Mouse (Mus musculus) midbrain, embryonic 16.5 days (tissue): Measurements from ENCODE around the gene Klk1b5. TPM values are rescaled to one million over a fixed set of nuclear protein-coding genes. Genes with fewer than 3 reads are reported as not detected.

ENCODE experiments used
- ATAC-seq: fragments of 200-750 bp; cut with Nextera tagmentation; 2 replicates; pipeline ENCODE4 v1.8.0; 2017; ENCODE audit warnings: moderate TSS enrichment
- H3K27ac ChIP-seq: fragments of 300-500 bp; sonication (generic); 2 replicates; pipeline ENCODE4 v1.5.1; 2014; ENCODE audit warnings: mild to moderate bottlenecking, low read length, mixed read lengths
- H3K27me3 ChIP-seq: fragments of 300-500 bp; sonication (generic); 2 replicates; pipeline ENCODE4 v1.6.1; 2014; ENCODE audit warnings: low read depth, low read length, mixed read lengths; ENCODE audit not compliant: control insufficient read depth, insufficient read depth
- H3K36me3 ChIP-seq: fragments of 300-500 bp; sonication (generic); 2 replicates; pipeline ENCODE4 v1.6.1; 2014; ENCODE audit warnings: mild to moderate bottlenecking, low read length, moderate library complexity, mixed read lengths; ENCODE audit not compliant: control insufficient read depth, insufficient read depth
- H3K4me1 ChIP-seq: fragments of 300-500 bp; sonication (generic); 2 replicates; pipeline ENCODE4 v1.6.1; 2014; ENCODE audit warnings: mild to moderate bottlenecking, low read length, mixed read lengths; ENCODE audit not compliant: control insufficient read depth, insufficient read depth
- H3K4me2 ChIP-seq: fragments of 300-500 bp; sonication (generic); 2 replicates; pipeline ENCODE4 v1.6.1; 2014; ENCODE audit warnings: mild to moderate bottlenecking, low read length, mixed read lengths
- H3K4me3 ChIP-seq: fragments of 300-500 bp; sonication (generic); 2 replicates; pipeline ENCODE4 v1.5.1; 2014; ENCODE audit warnings: low read depth, mild to moderate bottlenecking, low read length, moderate library complexity, mixed read lengths
- H3K9ac ChIP-seq: fragments of 300-500 bp; sonication (generic); 2 replicates; pipeline ENCODE4 v1.6.1; 2014; ENCODE audit warnings: low read depth, low read length, mixed read lengths
- H3K9me3 ChIP-seq: fragments of 300-500 bp; sonication (generic); replicated peaks from 2 replicates; pipeline ENCODE4 v1.6.1; 2014; ENCODE audit warnings: mild to moderate bottlenecking, low read length, mixed read lengths; ENCODE audit not compliant: control insufficient read depth, poor library complexity, severe bottlenecking
- whole genome bisulfite sequencing: fragments of 180-500 bp; shearing (Covaris S2); extraction: QIAGEN DNeasy Blood & Tissue Kit; methylation state at CpG from one replicate; pipeline ENCODE4 v1.1.7; 2014; 5-methylcytosine and 5-hydroxymethylcytosine counted together
- polyA plus RNA-seq: library from polyadenylated mRNA; unstranded; fragments of >200 nt; fragmentation: Nextera tagmentation; extraction: Ambion mirVana; gene quantifications from 2 replicates; pipeline ENCODE4 v1.2.1, GENCODE M21; 2015

Gene Klk1b5
- polyA plus RNA-seq, 1 experiment from 2014 or later = not detected

GRCm38 (mm10) chr7:44262791-44263643 lies 47.3 kb downstream of the Klk1b5 start:
- H3K9me3 ChIP-seq = no peaks in the 10 kb centered on the region
- H3K4me1 ChIP-seq = no peaks in the 10 kb centered on the region
- H3K27ac ChIP-seq = peak overlapping the region; percentile 67
- H3K36me3 ChIP-seq = no peaks in the 10 kb centered on the region
- H3K4me3 ChIP-seq = peak overlapping the region; percentile 35
- H3K4me2 ChIP-seq = peak overlapping the region; percentile 62
- peak overlapping the region; percentile 66 for H3K9ac ChIP-seq
- WGBS = 2% methylated on average over 34 of the region's 34 CpGs
- no peaks in the 10 kb centered on the region for H3K27me3 ChIP-seq
- ATAC-seq = peak; percentile 89

- no peak overlapping the region for H3K27ac ChIP-seq
- ATAC-seq = no peak
- H3K4me1 ChIP-seq = no peaks in the 10 kb centered on the region
- no peaks in the 10 kb centered on the region for H3K27me3 ChIP-seq
- H3K9me3 ChIP-seq = no peaks in the 10 kb centered on the region
- H3K36me3 ChIP-seq = no peaks in the 10 kb centered on the region
- H3K9ac ChIP-seq = no peak overlapping the region
- H3K4me3 ChIP-seq = no peak overlapping the region
- WGBS = 83% methylated on average over 11 of the region's 11 CpGs
- no peak overlapping the region for H3K4me2 ChIP-seq
These were observed 52.4 kb downstream of the Klk1b5 start for GRCm38 (mm10) chr7:44268117-44268516.

GRCm38 (mm10) chr7:44269397-44269796 lies 53.7 kb downstream of the Klk1b5 start:
- no peak for ATAC-seq
- Histone ChIP-seq H3K4me3 (no peak overlapping the region), H3K27me3 (no peaks in the 10 kb centered on the region), H3K4me2 (no peak overlapping the region), H3K27ac (no peak overlapping the region), H3K9me3 (no peaks in the 10 kb centered on the region), H3K4me1 (no peaks in the 10 kb centered on the region), H3K9ac (no peak overlapping the region), H3K36me3 (no peaks in the 10 kb centered on the region)
- 96% methylated on average over 2 of the region's 2 CpGs for WGBS

Other genes with a start within 250 kb of the Klk1b5 start
- not detected in 2 replicates for gene Klk1b1, start 249.2 kb upstream of the Klk1b5 start, polyA plus RNA-seq
- not detected in 2 replicates for gene Klk1b9, start 239.9 kb upstream of the Klk1b5 start, polyA plus RNA-seq
- gene Klk1b11, start 220.1 kb upstream of the Klk1b5 start, polyA plus RNA-seq = not detected in 2 replicates
- gene Klk1b26, start 203.8 kb upstream of the Klk1b5 start, polyA plus RNA-seq = not detected in 2 replicates
- gene Klk1b27, start 163.7 kb upstream of the Klk1b5 start, polyA plus RNA-seq = not detected in 2 replicates
- not detected in 2 replicates for gene Klk1b21, start 113.6 kb upstream of the Klk1b5 start, polyA plus RNA-seq
- not detected in 2 replicates for gene Klk1b22, start 103.3 kb upstream of the Klk1b5 start, polyA plus RNA-seq
- gene Klk1b16, start 79.2 kb upstream of the Klk1b5 start, polyA plus RNA-seq = not detected in 2 replicates
- not detected in 2 replicates for gene Klk1b24, start 27.7 kb upstream of the Klk1b5 start, polyA plus RNA-seq
- gene Klk1b3, start 17.8 kb upstream of the Klk1b5 start, polyA plus RNA-seq = not detected in 2 replicates
- gene Klk1b4, start 8.5 kb upstream of the Klk1b5 start, polyA plus RNA-seq = not detected in 2 replicates
- gene Klk1, start 9.4 kb downstream of the Klk1b5 start, polyA plus RNA-seq = not detected in 2 replicates
- not detected in 2 replicates for gene Gm36864, start 20.2 kb downstream of the Klk1b5 start, polyA plus RNA-seq
- 1.1 and 1.5 TPM in 2 replicates for gene 1700028J19Rik, start 30.8 kb downstream of the Klk1b5 start, polyA plus RNA-seq
- gene 2410002F23Rik, start 30.8 kb downstream of the Klk1b5 start, polyA plus RNA-seq = 225 and 237 TPM in 2 replicates
- gene Acp4, start 41.4 kb downstream of the Klk1b5 start, polyA plus RNA-seq = 0.14 TPM in 1 of 2 replicates, not detected in the other
- gene Gm15517, start 45.5 kb downstream of the Klk1b5 start, polyA plus RNA-seq = not detected in 2 replicates
- 4.0 and 4.2 TPM in 2 replicates for gene Clec11a, start 91.0 kb downstream of the Klk1b5 start, polyA plus RNA-seq
- 35.6 and 36.8 TPM in 2 replicates for gene Shank1, start 94.3 kb downstream of the Klk1b5 start, polyA plus RNA-seq
- 57.4 and 73.2 TPM in 2 replicates for gene Syt3, start 168.2 kb downstream of the Klk1b5 start, polyA plus RNA-seq
- 2.0 and 3.6 TPM in 2 replicates for gene 1700008O03Rik, start 169.9 kb downstream of the Klk1b5 start, polyA plus RNA-seq
- gene Lrrc4b, start 213.1 kb downstream of the Klk1b5 start, polyA plus RNA-seq = 14.3 and 15.9 TPM in 2 replicates
- gene Aspdh, start 249.4 kb downstream of the Klk1b5 start, polyA plus RNA-seq = 3.9 and 4.2 TPM in 2 replicates